In genomic region chr7:101423970-101424369, GRCm38 (mm10) we compare ENCODE assay signal across 26 mouse cellular contexts. TPM values are rescaled to one million over a fixed set of nuclear protein-coding genes. Genes with fewer than 3 reads are reported as not detected.
DNase-seq lines count a peak whose midpoint lies in the region; ATAC-seq and TF ChIP-seq lines count a peak whose summit lies in the region.
"Had no signal": no experiment of that assay in that cellular context is flagged by ENCODE, and none has a peak within 500 bp of the region (broad histone marks: within the 10 kb centered on the region; RNA-seq: fewer than 3 reads in every experiment).

No protein-coding gene starts in this region.

- H3K27ac ChIP-seq in lung, embryonic 14.5 days (ENCODE audit: low read depth) = no peak overlapping the region
- H3K27ac ChIP-seq: embryonic facial prominence, embryonic 12.5 days; gastrocnemius, adult 2 months; heart, embryonic 15.5 days; limb, embryonic 10.5 days; liver, embryonic 15.5 days; macrophage had no signal

- no peak overlapping the region for H3K4me2 ChIP-seq in lung, embryonic 14.5 days
- H3K4me2 ChIP-seq: embryonic facial prominence, embryonic 12.5 days; heart, embryonic 15.5 days; liver, embryonic 15.5 days had no signal

- no peaks in the 10 kb centered on the region for H3K36me3 ChIP-seq in lung, embryonic 14.5 days (ENCODE audit: insufficient read depth)
- H3K36me3 ChIP-seq: embryonic facial prominence, embryonic 12.5 days; G1E; heart, embryonic 15.5 days; limb, embryonic 10.5 days; liver, embryonic 15.5 days had no signal

- no peak for TF ChIP-seq CTCF in lung, embryonic 14.5 days (IDR thresholded peaks at IDR 0.05; ENCODE audit: low read depth)

- no peaks in the 10 kb centered on the region for H3K4me1 ChIP-seq in lung, embryonic 14.5 days (ENCODE audit: insufficient read depth)
- H3K4me1 ChIP-seq: embryonic facial prominence, embryonic 12.5 days; heart, embryonic 15.5 days had no signal

- no peak overlapping the region for H3K4me3 ChIP-seq in lung, embryonic 14.5 days (ENCODE audit: low read depth, low read length)
- H3K4me3 ChIP-seq: embryonic facial prominence, embryonic 12.5 days; gastrocnemius, adult 2 months; heart, embryonic 15.5 days; limb, embryonic 10.5 days; liver, embryonic 15.5 days had no signal

- peak; percentile 89 for DNase-seq in heart, adult 11 months
- DNase-seq in heart, postnatal 4 days = no peak
- peak; percentile 32 for DNase-seq in lung, embryonic 14.5 days
- DNase-seq in lung, postnatal 10 days = no peak
- peak; percentile 38 for DNase-seq in retina, embryonic 14.5 days (ENCODE audit: low spot score)
- no peak for DNase-seq in retina, postnatal 1 day
- no peak for DNase-seq in frontal cortex, postnatal 10 days (ENCODE audit: low spot score in 2 of 2)
- DNase-seq: adrenal gland, adult 2 months; B cell, adult 2 months; cerebellum, adult 18-20 months; cerebellum, postnatal 14 days; gastrocnemius, adult 2 months; heart, postnatal 36 days; kidney, postnatal 25 days; liver; right cerebral cortex, postnatal 14 days; thymus, postnatal 25 days had no signal

- no peak for ATAC-seq in lung, embryonic 14.5 days (ENCODE audit: insufficient read depth)
- ATAC-seq: intestine, postnatal 0 days had no signal

- 51% methylated on average over 6 of the region's 6 CpGs for WGBS in lung, embryonic 14.5 days

- H3K9me3 ChIP-seq in lung, embryonic 14.5 days (ENCODE audit: low read depth, low read length) = no peaks in the 10 kb centered on the region
- H3K9me3 ChIP-seq: embryonic facial prominence, embryonic 12.5 days; G1E; heart, embryonic 15.5 days; limb, embryonic 10.5 days; liver, embryonic 15.5 days had no signal

- 0 out of 2 replicates have a peak, but pooled peaks cover 8% of the 10 kb centered on the region for H3K27me3 ChIP-seq in lung, embryonic 14.5 days (ENCODE audit: insufficient read depth, low read length)

- no peak overlapping the region for H3K9ac ChIP-seq in lung, embryonic 14.5 days
- H3K9ac ChIP-seq: embryonic facial prominence, embryonic 12.5 days; heart, embryonic 15.5 days; liver, embryonic 15.5 days had no signal

RNA-seq across cellular contexts. Expression of gene Pde2a, which starts 2.5 kb away (rescaled TPM):
- 10 to 100 TPM; 42.4 to 42.8 TPM for total RNA-seq in heart, postnatal 4 days (2021)
- polyA plus RNA-seq in lung, embryonic 14.5 days (2014; fragmentation: Nextera tagmentation; extraction: Ambion mirVana) = 14.3 and 29.3 TPM in 2 replicates
- polyA plus RNA-seq: G1E had no signal

RNA-seq across cellular contexts. Expression of gene Gm45837, which starts 13.3 kb away (rescaled TPM):
- total RNA-seq in heart, postnatal 4 days (2021) = 1 to 10 TPM in 1 of 2 experiments, not detected in 1; 7.4 TPM
- polyA plus RNA-seq in lung, embryonic 14.5 days (2014; fragmentation: Nextera tagmentation; extraction: Ambion mirVana) = 12.2 TPM in 1 of 2 replicates, not detected in the other
- total RNA-seq: adrenal gland, adult 2 months; G1E; gastrocnemius, adult 2 months; gastrocnemius, postnatal 4 days; heart, postnatal 36 days had no signal
- polyA plus RNA-seq: embryonic facial prominence, embryonic 12.5 days; heart, embryonic 15.5 days; intestine, postnatal 0 days; limb, embryonic 10.5 days; liver, embryonic 15.5 days; macrophage; testis, adult 2 months had no signal

Comparison
In these comparisons a context has a peak if more than half of its experiments do, and no peak if none do; other contexts are left out.
1. DNase-seq: peak in heart, adult 11 months (single experiment), lung, embryonic 14.5 days (single experiment) and retina, embryonic 14.5 days (single experiment); none in heart, postnatal 4 days (single experiment), lung, postnatal 10 days (single experiment), retina, postnatal 1 day (single experiment) and frontal cortex, postnatal 10 days (0 of 2).